Mouse (Mus musculus): ENCODE results near the gene Map7d1.
"Not testable (repeated sequence)": the region's sequence is repeated elsewhere in the genome, so short reads cannot be mapped to it uniquely, and the experiment has no call there.

Gene Map7d1

GRCm38 (mm10) chr4:126237721-126238242, 18.4 kb downstream of the Map7d1 start:
- peak; percentile 44 for DNase-seq

GRCm38 (mm10) chr4:126236467-126237280, 19.5 kb downstream of the Map7d1 start:
- DNase-seq: peak; percentile 33

GRCm38 (mm10) chr4:126235191-126235590, 21.0 kb downstream of the Map7d1 start:
- peak; percentile 3 for DNase-seq

GRCm38 (mm10) chr4:126234496-126235175, 21.5 kb downstream of the Map7d1 start:
- DNase-seq: peak; percentile 3

- peak; percentile 15 for DNase-seq
Observed at GRCm38 (mm10) chr4:126233676-126234308, 22.4 kb downstream of the Map7d1 start.

- DNase-seq: no peak
Observed at GRCm38 (mm10) chr4:126229900-126230299, 26.2 kb downstream of the Map7d1 start.

- DNase-seq: no peak
Observed at GRCm38 (mm10) chr4:126228144-126228543, 28.0 kb downstream of the Map7d1 start.

- DNase-seq: peak; percentile 78
Observed at GRCm38 (mm10) chr4:126227077-126227761, 28.9 kb downstream of the Map7d1 start.

GRCm38 (mm10) chr4:126226640-126227039, 29.5 kb downstream of the Map7d1 start:
- no peak for DNase-seq

- DNase-seq: no peak
Observed at GRCm38 (mm10) chr4:126222631-126223030, 33.5 kb downstream of the Map7d1 start.

- no peak for DNase-seq
Observed at GRCm38 (mm10) chr4:126220045-126220444, 36.1 kb downstream of the Map7d1 start.

- DNase-seq: not testable (repeated sequence)
Observed at GRCm38 (mm10) chr4:126219540-126219939, 36.6 kb downstream of the Map7d1 start.

GRCm38 (mm10) chr4:126217771-126218170, 38.4 kb downstream of the Map7d1 start:
- no peak for DNase-seq

GRCm38 (mm10) chr4:126207081-126207480, 49.1 kb downstream of the Map7d1 start:
- DNase-seq: no peak

GRCm38 (mm10) chr4:126205386-126205785, 50.8 kb downstream of the Map7d1 start:
- DNase-seq: no peak

GRCm38 (mm10) chr4:126204661-126205230, 51.4 kb downstream of the Map7d1 start:
- no peak for DNase-seq

GRCm38 (mm10) chr4:126204016-126204415, 52.1 kb downstream of the Map7d1 start:
- DNase-seq: no peak

GRCm38 (mm10) chr4:126203336-126203895, 52.7 kb downstream of the Map7d1 start:
- no peak for DNase-seq

- DNase-seq: peak; percentile 99
Observed at GRCm38 (mm10) chr4:126202303-126203181, 53.6 kb downstream of the Map7d1 start, which contains the start of gene Thrap3. Gene Thrap3 (minus strand): TSS chr4:126202760.

GRCm38 (mm10) chr4:126201514-126202302, 54.4 kb downstream of the Map7d1 start:
- no peak for DNase-seq
